Mouse (Mus musculus): ENCODE data around the gene Txnrd1. TPM values are rescaled to one million over a fixed set of nuclear protein-coding genes. Genes with fewer than 3 reads are reported as not detected.

The Txnrd1 gene
- polyA plus RNA-seq, 1 experiment from 2014 or later: 163 TPM

GRCm38 (mm10) chr10:82863106-82863680 lies 29.4 kb downstream of the Txnrd1 start:
- Histone ChIP-seq H3K27me3 (ENCODE audit: insufficient read depth, low read length) (no peaks in the 10 kb centered on the region), H3K4me3 (ENCODE audit: low read depth, low read length) (no peak overlapping the region), H3K27ac (ENCODE audit: low read depth) (no peak overlapping the region), H3K4me2 (no peak overlapping the region), H3K9me3 (ENCODE audit: low read depth, low read length) (no peaks in the 10 kb centered on the region), H3K9ac (no peak overlapping the region), H3K4me1 (ENCODE audit: insufficient read depth) (peaks cover 5% of the 10 kb centered on the region; the same call in 1 of the 2 replicates), H3K36me3 (ENCODE audit: insufficient read depth) (peaks cover 47% of the 10 kb centered on the region)
- DNase-seq (peak; percentile 70), ATAC-seq (ENCODE audit: insufficient read depth) (no peak)
- 61% methylated on average over 5 of the region's 5 CpGs for WGBS
- TF ChIP-seq CTCF (IDR thresholded peaks at IDR 0.05; ENCODE audit: low read depth): no peak

- Histone ChIP-seq H3K4me2 (no peak overlapping the region), H3K27ac (ENCODE audit: low read depth) (no peak overlapping the region), H3K27me3 (ENCODE audit: insufficient read depth, low read length) (no peaks in the 10 kb centered on the region), H3K9me3 (ENCODE audit: low read depth, low read length) (no peaks in the 10 kb centered on the region), H3K36me3 (ENCODE audit: insufficient read depth) (peaks cover 51% of the 10 kb centered on the region), H3K9ac (no peak overlapping the region), H3K4me3 (ENCODE audit: low read depth, low read length) (no peak overlapping the region), H3K4me1 (ENCODE audit: insufficient read depth) (peaks cover 5% of the 10 kb centered on the region; the same call in 1 of the 2 replicates)
- 65% methylated on average over 7 of the region's 7 CpGs for WGBS
- DNase-seq (peak; percentile 15), ATAC-seq (ENCODE audit: insufficient read depth) (no peak)
- TF ChIP-seq CTCF (IDR thresholded peaks at IDR 0.05; ENCODE audit: low read depth): no peak
Observed at GRCm38 (mm10) chr10:82863827-82864226, 30.1 kb downstream of the Txnrd1 start.

GRCm38 (mm10) chr10:82866356-82866755 lies 32.6 kb downstream of the Txnrd1 start, which contains the start of gene Eid3:
TSS of gene Eid3 (plus strand) at chr10:82866626.
- H3K36me3 ChIP-seq (ENCODE audit: insufficient read depth): peaks cover 70% of the 10 kb centered on the region
- peaks cover 5% of the 10 kb centered on the region; the same call in 1 of the 2 replicates for H3K4me1 ChIP-seq (ENCODE audit: insufficient read depth)
- no peaks in the 10 kb centered on the region for H3K27me3 ChIP-seq (ENCODE audit: insufficient read depth, low read length)
- no peak within 1 kb of the TSS for H3K27ac ChIP-seq (ENCODE audit: low read depth)
- H3K4me3 ChIP-seq (ENCODE audit: low read depth, low read length): no peak within 1 kb of the TSS
- no peak for TF ChIP-seq CTCF (IDR thresholded peaks at IDR 0.05; ENCODE audit: low read depth)
- no peak within 1 kb of the TSS for H3K9ac ChIP-seq
- ATAC-seq (ENCODE audit: insufficient read depth) (no peak), DNase-seq (no peak)
- H3K9me3 ChIP-seq (ENCODE audit: low read depth, low read length): no peaks in the 10 kb centered on the region
- H3K4me2 ChIP-seq: no peak within 1 kb of the TSS
- 72% methylated on average over 9 of the region's 9 CpGs for WGBS

- Histone ChIP-seq H3K9ac (no peak overlapping the region), H3K4me2 (no peak overlapping the region), H3K36me3 (ENCODE audit: insufficient read depth) (peaks cover 70% of the 10 kb centered on the region), H3K9me3 (ENCODE audit: low read depth, low read length) (no peaks in the 10 kb centered on the region), H3K4me1 (ENCODE audit: insufficient read depth) (peaks cover 5% of the 10 kb centered on the region; the same call in 1 of the 2 replicates), H3K27ac (ENCODE audit: low read depth) (no peak overlapping the region), H3K4me3 (ENCODE audit: low read depth, low read length) (no peak overlapping the region), H3K27me3 (ENCODE audit: insufficient read depth, low read length) (no peaks in the 10 kb centered on the region)
- DNase-seq (no peak), ATAC-seq (ENCODE audit: insufficient read depth) (no peak)
- no peak for TF ChIP-seq CTCF (IDR thresholded peaks at IDR 0.05; ENCODE audit: low read depth)
- WGBS: 85% methylated on average over 18 of the region's 18 CpGs
Observed at GRCm38 (mm10) chr10:82866832-82867231, 33.1 kb downstream of the Txnrd1 start.

GRCm38 (mm10) chr10:82868418-82869086 lies 34.8 kb downstream of the Txnrd1 start:
- no peak overlapping the region for H3K4me2 ChIP-seq
- DNase-seq: no peak
- no peaks in the 10 kb centered on the region for H3K27me3 ChIP-seq (ENCODE audit: insufficient read depth, low read length)
- H3K4me1 ChIP-seq (ENCODE audit: insufficient read depth): no peaks in the 10 kb centered on the region
- no peak for ATAC-seq (ENCODE audit: insufficient read depth)
- H3K4me3 ChIP-seq (ENCODE audit: low read depth, low read length): no peak overlapping the region
- WGBS: 78% methylated on average over 6 of the region's 6 CpGs
- no peak for TF ChIP-seq CTCF (IDR thresholded peaks at IDR 0.05; ENCODE audit: low read depth)
- no peak overlapping the region for H3K9ac ChIP-seq
- no peaks in the 10 kb centered on the region for H3K9me3 ChIP-seq (ENCODE audit: low read depth, low read length)
- H3K27ac ChIP-seq (ENCODE audit: low read depth): no peak overlapping the region
- H3K36me3 ChIP-seq (ENCODE audit: insufficient read depth): peaks cover 69% of the 10 kb centered on the region

- Histone ChIP-seq H3K4me1 (ENCODE audit: insufficient read depth) (no peaks in the 10 kb centered on the region), H3K4me2 (no peak overlapping the region), H3K36me3 (ENCODE audit: insufficient read depth) (peaks cover 82% of the 10 kb centered on the region), H3K9ac (no peak overlapping the region), H3K27ac (ENCODE audit: low read depth) (no peak overlapping the region), H3K4me3 (ENCODE audit: low read depth, low read length) (no peak overlapping the region), H3K9me3 (ENCODE audit: low read depth, low read length) (no peaks in the 10 kb centered on the region), H3K27me3 (ENCODE audit: insufficient read depth, low read length) (no peaks in the 10 kb centered on the region)
- ATAC-seq (ENCODE audit: insufficient read depth): no peak
- WGBS: 85% methylated on average over 10 of the region's 10 CpGs
- TF ChIP-seq CTCF (IDR thresholded peaks at IDR 0.05; ENCODE audit: low read depth): no peak
- no peak for DNase-seq
Observed at GRCm38 (mm10) chr10:82875446-82875845, 41.7 kb downstream of the Txnrd1 start.

GRCm38 (mm10) chr10:82876076-82876796 lies 42.5 kb downstream of the Txnrd1 start:
- no peak overlapping the region for H3K4me3 ChIP-seq (ENCODE audit: low read depth, low read length)
- H3K36me3 ChIP-seq (ENCODE audit: insufficient read depth): peaks cover 84% of the 10 kb centered on the region
- no peak overlapping the region for H3K4me2 ChIP-seq
- ATAC-seq (ENCODE audit: insufficient read depth): no peak
- TF ChIP-seq CTCF (IDR thresholded peaks at IDR 0.05; ENCODE audit: low read depth): peak; percentile 54
- no peaks in the 10 kb centered on the region for H3K27me3 ChIP-seq (ENCODE audit: insufficient read depth, low read length)
- 79% methylated on average over 16 of the region's 16 CpGs for WGBS
- no peaks in the 10 kb centered on the region for H3K4me1 ChIP-seq (ENCODE audit: insufficient read depth)
- H3K9me3 ChIP-seq (ENCODE audit: low read depth, low read length): no peaks in the 10 kb centered on the region
- peak; percentile 55 for DNase-seq
- no peak overlapping the region for H3K9ac ChIP-seq
- no peak overlapping the region for H3K27ac ChIP-seq (ENCODE audit: low read depth)

Data from lung, embryonic 14.5 days (tissue).